Mouse (Mus musculus): ENCODE measurements around the gene Mcu. TPM values are rescaled to one million over a fixed set of nuclear protein-coding genes. Genes with fewer than 3 reads are reported as not detected.

Gene Mcu
- total RNA-seq, 2 experiments from 2014 or later, result 48.7 to 50.2 TPM

- no peak for DNase-seq
Observed at GRCm38 (mm10) chr10:59425369-59425768, 191.1 kb downstream of the Mcu start.

- DNase-seq, result no peak
Observed at GRCm38 (mm10) chr10:59424453-59424852, 192.0 kb downstream of the Mcu start.

- DNase-seq, result no peak
Observed at GRCm38 (mm10) chr10:59419516-59419915, 197.0 kb downstream of the Mcu start.

GRCm38 (mm10) chr10:59416623-59417022, 199.9 kb downstream of the Mcu start:
- DNase-seq, result no peak

GRCm38 (mm10) chr10:59413711-59414110, 202.8 kb downstream of the Mcu start:
- DNase-seq, result no peak

GRCm38 (mm10) chr10:59410264-59410663, 206.2 kb downstream of the Mcu start:
- no peak for DNase-seq

- DNase-seq, result no peak
Observed at GRCm38 (mm10) chr10:59408499-59408898, 208.0 kb downstream of the Mcu start.

- no peak for DNase-seq
Observed at GRCm38 (mm10) chr10:59403793-59404149, 212.7 kb downstream of the Mcu start.

GRCm38 (mm10) chr10:59402899-59403792, 213.3 kb downstream of the Mcu start, which contains the start of gene Pla2g12b:
Gene Pla2g12b, plus strand, starts transcription at chr10:59403660.
- no peak for DNase-seq

Other genes starting within 250 kb of the Mcu start
- gene Gm10273, start 221.1 kb downstream of the Mcu start, total RNA-seq (2021), result 10 to 100 TPM; 37.6 to 47.5 TPM
- not detected for gene Pla2g12b, start 213.0 kb downstream of the Mcu start, total RNA-seq (2021)
- gene Oit3, start 174.9 kb downstream of the Mcu start, total RNA-seq (2021), result not detected
- not detected for gene Gm10322, start 629 bp downstream of the Mcu start, total RNA-seq (2021)
- gene Micu1, start 85.8 kb upstream of the Mcu start, total RNA-seq (2021), result 100 to 1,000 TPM in 1 of 2 experiments, 10 to 100 TPM in 1; 98.3 to 109 TPM

Measured in layer of hippocampus, postnatal 36 days (tissue).